Mouse (Mus musculus) adrenal gland, adult 8-10 months (tissue): ENCODE data around the gene Nalcn. TPM values are rescaled to one million over a fixed set of nuclear protein-coding genes. Genes with fewer than 3 reads are reported as not detected.

Experiments
- DNase-seq: peaks from one replicate; pipeline ENCODE4 v3.0.0; 2022
- total RNA-seq, 4 experiments: library from RNA; stranded (reverse); gene quantifications; 2 replicates each; pipeline ENCODE4 v1.2.4; 2022

Gene Nalcn
- total RNA-seq, 4 experiments from 2014 or later: 8.3 to 14.7 (median 10.6) TPM

GRCm38 (mm10) chr14:123495544-123495943, 131.4 kb downstream of the Nalcn start:
- no peak for DNase-seq

GRCm38 (mm10) chr14:123488575-123489207, 138.3 kb downstream of the Nalcn start:
- no peak for DNase-seq

GRCm38 (mm10) chr14:123462026-123462425, 164.9 kb downstream of the Nalcn start:
- DNase-seq: peak; percentile 74

GRCm38 (mm10) chr14:123446031-123446430, 180.9 kb downstream of the Nalcn start:
- peak; percentile 88 for DNase-seq

GRCm38 (mm10) chr14:123435542-123435941, 191.4 kb downstream of the Nalcn start:
- DNase-seq: no peak

GRCm38 (mm10) chr14:123376167-123376855, 250.6 kb downstream of the Nalcn start:
- DNase-seq: no peak

- no peak for DNase-seq
Measured at GRCm38 (mm10) chr14:123371522-123371921, 255.4 kb downstream of the Nalcn start.

- no peak for DNase-seq
Measured at GRCm38 (mm10) chr14:123359691-123360090, 267.3 kb downstream of the Nalcn start.

GRCm38 (mm10) chr14:123352973-123353372, 274.0 kb downstream of the Nalcn start:
- DNase-seq: no peak

- DNase-seq: no peak
Measured at GRCm38 (mm10) chr14:123331841-123332240, 295.1 kb downstream of the Nalcn start.

- DNase-seq: no peak
Measured at GRCm38 (mm10) chr14:123314369-123314768, 312.6 kb downstream of the Nalcn start.

- DNase-seq: no peak
Measured at GRCm38 (mm10) chr14:123312371-123312770, 314.6 kb downstream of the Nalcn start.

- no peak for DNase-seq
Measured at GRCm38 (mm10) chr14:123296068-123296467, 330.9 kb downstream of the Nalcn start.

GRCm38 (mm10) chr14:123291118-123292007, 335.6 kb downstream of the Nalcn start:
- DNase-seq: no peak

GRCm38 (mm10) chr14:123282165-123282564, 344.8 kb downstream of the Nalcn start:
- no peak for DNase-seq

GRCm38 (mm10) chr14:123272121-123272520, 354.8 kb downstream of the Nalcn start:
- DNase-seq: no peak

- no peak for DNase-seq
Measured at GRCm38 (mm10) chr14:123240738-123241137, 386.2 kb downstream of the Nalcn start.

GRCm38 (mm10) chr14:123239945-123240344, 387.0 kb downstream of the Nalcn start:
- DNase-seq: no peak

GRCm38 (mm10) chr14:123237002-123237401, 389.9 kb downstream of the Nalcn start:
- no peak for DNase-seq

- DNase-seq: no peak
Measured at GRCm38 (mm10) chr14:123232630-123233206, 394.2 kb downstream of the Nalcn start.
